Mouse (Mus musculus): ENCODE results near the gene Ubb. TPM values are rescaled to one million over a fixed set of nuclear protein-coding genes. Genes with fewer than 3 reads are reported as not detected.

Ubb gene
- polyA plus RNA-seq, 1 experiment from 2014 or later = 1,934 TPM

- H3K9me3 ChIP-seq (ENCODE audit: control insufficient read depth, low read length) = no peaks in the 10 kb centered on the region
- H3K4me3 ChIP-seq (ENCODE audit: low read depth, low read length) = no peak overlapping the region
- ATAC-seq (ENCODE audit: low FRiP score, low TSS enrichment) (no peak), DNase-seq (ENCODE audit: low spot score) (no peak)
- H3K36me3 ChIP-seq (ENCODE audit: control insufficient read depth, insufficient read depth, low read length) = no peaks in the 10 kb centered on the region
- no peaks in the 10 kb centered on the region for H3K4me1 ChIP-seq (replicated peaks; ENCODE audit: control insufficient read depth, insufficient read depth)
- H3K4me2 ChIP-seq (replicated peaks; ENCODE audit: low read depth) = no peak overlapping the region
- no peak overlapping the region for H3K9ac ChIP-seq (ENCODE audit: low read length)
- H3K27me3 ChIP-seq (ENCODE audit: control insufficient read depth, insufficient read depth, low read length) = no peaks in the 10 kb centered on the region
- WGBS = 89% methylated on average over 2 of the region's 2 CpGs
- no peak overlapping the region for H3K27ac ChIP-seq (replicated peaks)
- no peak for TF ChIP-seq CTCF (IDR thresholded peaks at IDR 0.05; ENCODE audit: low read depth)
Observed at GRCm38 (mm10) chr11:62591026-62591425, 40.1 kb downstream of the Ubb start.

- no peak; the same call in 1 of the 2 replicates for ATAC-seq (ENCODE audit: low FRiP score, low TSS enrichment)
Observed at GRCm38 (mm10) chr11:62591904-62592575, 41.1 kb downstream of the Ubb start.

GRCm38 (mm10) chr11:62598571-62598970, 47.6 kb downstream of the Ubb start:
- Histone ChIP-seq H3K4me1 (replicated peaks; ENCODE audit: control insufficient read depth, insufficient read depth) (no peaks in the 10 kb centered on the region), H3K36me3 (ENCODE audit: control insufficient read depth, insufficient read depth, low read length) (no peaks in the 10 kb centered on the region), H3K27ac (replicated peaks) (no peak overlapping the region), H3K9me3 (ENCODE audit: control insufficient read depth, low read length) (no peaks in the 10 kb centered on the region), H3K27me3 (ENCODE audit: control insufficient read depth, insufficient read depth, low read length) (no peaks in the 10 kb centered on the region), H3K4me3 (ENCODE audit: low read depth, low read length) (no peak overlapping the region), H3K9ac (ENCODE audit: low read length) (no peak overlapping the region), H3K4me2 (replicated peaks; ENCODE audit: low read depth) (no peak overlapping the region)
- no peak for ATAC-seq (ENCODE audit: low FRiP score, low TSS enrichment)
- no peak for DNase-seq (ENCODE audit: low spot score)
- WGBS = 75% methylated on average over 4 of the region's 4 CpGs
- no peak for TF ChIP-seq CTCF (IDR thresholded peaks at IDR 0.05; ENCODE audit: low read depth)
- TF ChIP-seq EP300 (optimal IDR thresholded peaks at IDR 0.05) = no peak

More at GRCm38 (mm10) chr11:62591904-62592575, 41.1 kb downstream of the Ubb start:
- no peak for DNase-seq (ENCODE audit: low spot score)
- no peak overlapping the region for H3K9ac ChIP-seq (ENCODE audit: low read length)
- no peaks in the 10 kb centered on the region for H3K36me3 ChIP-seq (ENCODE audit: control insufficient read depth, insufficient read depth, low read length)
- no peaks in the 10 kb centered on the region for H3K9me3 ChIP-seq (ENCODE audit: control insufficient read depth, low read length)
- whole genome bisulfite sequencing = 52% methylated on average over 8 of the region's 8 CpGs
- H3K27ac ChIP-seq (replicated peaks) = no peak overlapping the region
- no peak overlapping the region for H3K4me3 ChIP-seq (ENCODE audit: low read depth, low read length)
- no peaks in the 10 kb centered on the region for H3K27me3 ChIP-seq (ENCODE audit: control insufficient read depth, insufficient read depth, low read length)
- H3K4me2 ChIP-seq (replicated peaks; ENCODE audit: low read depth) = no peak overlapping the region
- TF ChIP-seq CTCF (IDR thresholded peaks at IDR 0.05; ENCODE audit: low read depth) = no peak
- TF ChIP-seq EP300 (optimal IDR thresholded peaks at IDR 0.05) = no peak
- no peaks in the 10 kb centered on the region for H3K4me1 ChIP-seq (replicated peaks; ENCODE audit: control insufficient read depth, insufficient read depth)

- peaks cover 19% of the 10 kb centered on the region; the same call in 1 of the 2 replicates for H3K36me3 ChIP-seq (ENCODE audit: control insufficient read depth, insufficient read depth, low read length)
- ATAC-seq (ENCODE audit: low FRiP score, low TSS enrichment) = no peak
- H3K4me2 ChIP-seq (replicated peaks; ENCODE audit: low read depth) = peak overlapping the region; percentile 70
- no peak for DNase-seq (ENCODE audit: low spot score)
- peak overlapping the region; percentile 85 for H3K4me3 ChIP-seq (ENCODE audit: low read depth, low read length)
- H3K9me3 ChIP-seq (ENCODE audit: control insufficient read depth, low read length) = no peaks in the 10 kb centered on the region
- 11% methylated on average over 17 of the region's 17 CpGs for WGBS
- H3K9ac ChIP-seq (ENCODE audit: low read length) = peak overlapping the region; percentile 61
- no peaks in the 10 kb centered on the region; the same call in 1 of the 2 replicates for H3K4me1 ChIP-seq (replicated peaks; ENCODE audit: control insufficient read depth, insufficient read depth)
- no peaks in the 10 kb centered on the region for H3K27me3 ChIP-seq (ENCODE audit: control insufficient read depth, insufficient read depth, low read length)
- no peak for TF ChIP-seq CTCF (IDR thresholded peaks at IDR 0.05; ENCODE audit: low read depth)
- no peak for TF ChIP-seq EP300 (optimal IDR thresholded peaks at IDR 0.05)
- H3K27ac ChIP-seq (replicated peaks) = peak overlapping the region; percentile 94
Observed at GRCm38 (mm10) chr11:62601732-62602618, 51.0 kb downstream of the Ubb start.

Other genes starting within 250 kb of the Ubb start
- gene Pigl, start 92.7 kb upstream of the Ubb start, polyA plus RNA-seq (2015; fragmentation: Nextera tagmentation; extraction: Ambion mirVana) = 5.6 and 5.8 TPM in 2 replicates
- gene Ncor1, start 92.6 kb upstream of the Ubb start, polyA plus RNA-seq (2015; fragmentation: Nextera tagmentation; extraction: Ambion mirVana) = 82.2 and 84.6 TPM in 2 replicates
- gene Cenpv, start 11.9 kb upstream of the Ubb start, polyA plus RNA-seq (2015; fragmentation: Nextera tagmentation; extraction: Ambion mirVana) = 17.8 and 18.6 TPM in 2 replicates
- gene Trpv2, start 23.3 kb downstream of the Ubb start, polyA plus RNA-seq (2015; fragmentation: Nextera tagmentation; extraction: Ambion mirVana) = 9.6 and 11.0 TPM in 2 replicates
- gene Lrrc75a, start 97.4 kb downstream of the Ubb start, polyA plus RNA-seq (2015; fragmentation: Nextera tagmentation; extraction: Ambion mirVana) = 7.3 and 8.4 TPM in 2 replicates
- gene Mmgt2, start 97.5 kb downstream of the Ubb start, polyA plus RNA-seq (2015; fragmentation: Nextera tagmentation; extraction: Ambion mirVana) = 30.2 and 35.9 TPM in 2 replicates
- 2.5 and 2.6 TPM in 2 replicates for gene Zfp287, start 180.7 kb downstream of the Ubb start, polyA plus RNA-seq (2015; fragmentation: Nextera tagmentation; extraction: Ambion mirVana)
- gene Gm10428, start 201.9 kb downstream of the Ubb start, polyA plus RNA-seq (2015; fragmentation: Nextera tagmentation; extraction: Ambion mirVana) = not detected in 2 replicates
- gene Zfp286, start 238.3 kb downstream of the Ubb start, polyA plus RNA-seq (2015; fragmentation: Nextera tagmentation; extraction: Ambion mirVana) = 4.6 and 5.5 TPM in 2 replicates